Mouse (Mus musculus): Measurements from ENCODE around the gene Ugt1a6b.

GRCm38 (mm10) chr1:88264869-88265240, 161.8 kb downstream of the Ugt1a6b start:
- TF ChIP-seq GATA1 (IDR thresholded peaks at IDR 0.05; ENCODE audit: low read length) (no peak), TAL1 (IDR thresholded peaks at IDR 0.05; ENCODE audit: low read length) (no peak)

All from erythroblast, embryonic 14.5 days (primary cell).